Mouse (Mus musculus) brain, embryonic 14.5 days (tissue): Measurements from ENCODE around the gene Nprl2. TPM values are rescaled to one million over a fixed set of nuclear protein-coding genes. Genes with fewer than 3 reads are reported as not detected.

Experiments used
- DNase-seq: peaks from one replicate; pipeline ENCODE4 v3.0.0-alpha.2; 2011; ENCODE audit warnings: low read depth
- CTCF ChIP-seq: fragments of 200-500 bp; IDR thresholded peaks from 2 replicates; pipeline ENCODE4 v1.5.1; 2012; ENCODE audit warnings: inconsistent platforms, mild to moderate bottlenecking, moderate library complexity, borderline replicate concordance; ENCODE audit not compliant: insufficient read depth, insufficient read length; ENCODE audit errors: extremely low read depth
- POLR2A ChIP-seq: fragments of 200-500 bp; IDR thresholded peaks from 2 replicates; pipeline ENCODE4 v1.6.1; 2012; ENCODE audit warnings: mild to moderate bottlenecking, inconsistent platforms, borderline replicate concordance; ENCODE audit not compliant: poor library complexity, insufficient read depth, insufficient read length, severe bottlenecking; ENCODE audit errors: extremely low read depth
- polyA plus RNA-seq: library from polyadenylated mRNA; depleted of rRNA; stranded (reverse); fragments of >200 nt; gene quantifications from 2 replicates; pipeline ENCODE4 v1.2.3, GENCODE M21; 2012

Gene Nprl2
- polyA plus RNA-seq, 1 experiment: 74.5 TPM

DNA sequence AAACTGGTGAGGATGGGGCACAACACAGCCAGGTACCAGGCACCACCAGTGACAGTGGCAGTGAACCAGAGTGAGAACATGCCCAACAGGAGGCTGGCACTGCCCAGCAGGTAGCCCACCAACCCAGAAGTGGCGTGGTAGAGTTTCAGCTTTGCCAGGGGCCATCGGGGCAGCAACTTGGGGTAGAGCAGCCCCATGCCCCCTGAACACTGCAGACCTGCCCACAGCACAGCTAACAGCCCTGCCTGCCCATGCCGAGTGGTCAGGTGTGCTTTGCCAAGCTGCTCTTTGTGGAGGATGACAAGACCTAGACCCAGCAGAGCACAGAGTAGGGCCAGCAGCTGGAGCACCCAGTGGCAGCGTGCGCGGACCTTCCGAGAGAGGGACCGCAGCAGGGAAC, 2.1 kb upstream of the Nprl2 start:
- no peak for TF ChIP-seq CTCF
- TF ChIP-seq POLR2A: no peak
- DNase-seq: no peak

DNA sequence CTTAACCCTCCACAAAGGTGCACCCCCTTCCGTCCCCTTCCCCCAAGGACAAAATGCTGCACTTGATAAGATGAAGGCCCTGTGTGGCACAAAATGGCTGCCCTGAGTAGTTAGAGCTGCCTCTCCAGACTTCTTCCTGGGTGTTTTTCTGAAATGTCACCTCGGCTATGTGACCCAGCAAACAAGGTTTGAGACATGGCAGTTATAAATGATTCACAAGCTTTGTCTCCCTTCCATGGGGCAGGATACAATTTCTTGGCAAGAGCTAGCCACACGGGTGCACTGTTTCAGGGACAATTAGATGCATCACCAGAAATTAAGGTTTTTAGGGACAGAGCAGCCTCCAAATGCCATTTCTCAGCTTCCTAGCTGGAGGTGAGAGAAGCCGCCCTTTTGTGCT, 1.6 kb upstream of the Nprl2 start:
- no peak for DNase-seq
- TF ChIP-seq CTCF: no peak
- no peak for TF ChIP-seq POLR2A

DNA sequence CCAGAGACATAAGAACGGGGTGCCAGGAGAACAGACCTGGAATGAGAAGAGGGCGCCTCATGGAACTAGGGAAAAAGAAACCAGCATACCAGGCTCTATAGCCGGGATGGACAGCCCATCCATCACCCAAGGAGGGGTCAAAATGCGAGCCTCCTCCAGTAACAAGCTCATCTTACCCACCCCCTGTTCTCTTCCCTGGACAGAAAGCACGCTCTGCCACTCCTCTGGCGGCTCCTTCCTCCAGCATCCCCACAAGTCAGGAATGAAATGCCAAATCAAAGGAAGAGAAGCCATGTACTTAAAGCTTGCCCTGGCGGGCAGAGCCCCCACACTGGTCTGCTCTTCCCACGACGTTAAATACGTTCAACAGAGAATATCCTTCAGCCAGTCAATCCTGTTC, 1.0 kb upstream of the Nprl2 start:
- DNase-seq: no peak
- no peak for TF ChIP-seq CTCF
- TF ChIP-seq POLR2A: no peak

DNA sequence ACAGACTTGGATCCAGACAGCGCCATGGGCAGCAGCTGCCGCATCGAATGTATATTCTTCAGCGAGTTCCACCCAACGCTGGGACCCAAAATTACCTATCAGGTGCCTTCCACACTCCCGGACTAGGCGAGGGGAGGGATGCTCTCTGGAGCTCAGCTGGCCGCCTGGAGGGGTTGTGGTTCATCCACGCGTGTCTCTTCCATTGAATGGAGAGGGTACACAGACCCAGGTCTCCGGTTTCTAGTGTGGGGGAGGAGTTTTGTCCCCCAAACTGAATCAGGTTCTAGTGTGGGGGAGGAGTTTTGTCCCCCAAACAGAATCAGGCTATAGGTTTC, 293 bp downstream of the Nprl2 start:
- no peak for TF ChIP-seq CTCF
- TF ChIP-seq POLR2A: no peak
- DNase-seq: no peak

DNA sequence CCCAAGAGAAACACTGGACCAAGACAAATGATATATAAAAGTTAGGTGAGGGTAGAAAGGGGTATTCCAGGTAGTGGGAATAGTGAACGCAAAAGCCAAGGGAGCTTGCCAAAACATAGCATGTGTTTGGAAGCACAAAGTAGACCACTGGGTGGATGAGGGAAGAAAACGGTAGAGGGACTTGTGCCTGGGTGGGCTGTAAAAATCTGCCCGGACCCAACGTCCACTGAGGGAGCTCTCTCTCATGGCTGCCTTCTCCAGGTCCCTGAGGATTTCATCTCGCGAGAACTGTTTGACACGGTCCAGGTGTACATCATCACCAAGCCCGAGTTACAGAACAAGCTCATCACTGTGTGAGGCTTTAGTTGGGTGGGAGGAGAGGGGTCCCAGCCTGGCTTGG, 695 bp downstream of the Nprl2 start:
- TF ChIP-seq CTCF (no peak), POLR2A (no peak)
- DNase-seq: no peak

DNA sequence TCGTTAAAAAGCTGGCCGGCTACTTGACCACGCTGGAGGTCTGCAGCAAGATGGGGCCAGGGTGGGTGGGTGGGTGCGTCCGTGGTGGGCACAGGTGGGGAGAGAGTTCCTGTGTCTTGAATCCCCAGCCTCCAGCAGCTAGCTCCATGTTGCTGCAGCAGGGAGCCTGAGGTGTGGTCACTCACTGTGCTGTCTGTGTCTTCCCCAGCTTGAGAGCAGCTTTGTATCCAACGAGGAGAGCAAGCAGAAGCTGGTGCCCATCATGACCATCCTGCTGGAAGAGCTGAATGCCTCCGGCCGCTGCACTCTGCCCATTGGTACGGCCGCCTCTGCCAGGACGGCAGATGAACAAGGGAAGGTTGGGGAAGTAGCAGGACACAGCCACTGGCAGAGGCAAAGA, 1.3 kb downstream of the Nprl2 start:
- TF ChIP-seq POLR2A (no peak), CTCF (no peak)
- no peak for DNase-seq

DNA sequence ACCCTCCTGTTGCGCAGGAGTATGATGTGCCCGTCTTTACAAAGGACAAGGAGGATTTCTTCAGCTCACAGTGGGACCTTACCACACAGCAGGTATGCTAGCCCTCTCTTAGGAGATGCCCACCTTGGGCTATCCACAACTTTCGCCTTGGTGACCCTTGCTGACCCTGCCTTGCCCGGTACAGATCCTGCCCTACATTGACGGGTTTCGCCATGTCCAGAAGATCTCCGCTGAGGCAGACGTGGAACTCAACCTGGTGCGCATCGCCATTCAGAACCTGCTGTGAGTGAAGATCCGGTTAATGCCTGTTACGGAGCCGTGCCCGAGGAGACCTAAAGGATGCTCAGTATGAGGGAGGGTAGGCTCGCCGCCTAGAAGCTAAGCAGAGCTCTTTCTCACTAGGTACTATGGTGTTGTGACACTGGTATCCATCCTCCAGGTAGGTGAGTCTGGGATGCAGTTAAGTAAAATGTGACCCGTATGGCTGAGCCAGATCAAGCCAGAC, 2.2 kb downstream of the Nprl2 start:
- TF ChIP-seq CTCF (no peak), POLR2A (no peak)
- DNase-seq: no peak

DNA sequence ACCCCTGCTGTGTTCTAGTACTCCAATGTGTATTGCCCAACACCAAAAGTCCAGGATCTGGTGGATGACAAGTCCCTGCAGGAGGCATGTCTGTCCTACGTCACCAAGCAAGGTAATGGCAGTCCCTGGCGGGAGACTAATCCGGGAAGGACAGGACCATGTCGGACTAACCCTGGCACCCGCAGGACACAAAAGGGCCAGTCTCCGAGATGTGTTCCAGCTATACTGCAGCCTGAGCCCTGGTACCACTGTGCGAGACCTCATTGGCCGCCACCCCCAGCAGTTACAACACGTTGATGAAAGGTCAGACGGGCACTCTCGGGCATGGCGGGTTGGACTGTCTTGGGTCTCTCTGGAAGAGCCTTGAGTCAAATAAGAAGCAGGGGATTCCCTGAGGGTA, 2.7 kb downstream of the Nprl2 start:
- no peak for TF ChIP-seq CTCF
- TF ChIP-seq POLR2A: no peak
- no peak for DNase-seq

DNA sequence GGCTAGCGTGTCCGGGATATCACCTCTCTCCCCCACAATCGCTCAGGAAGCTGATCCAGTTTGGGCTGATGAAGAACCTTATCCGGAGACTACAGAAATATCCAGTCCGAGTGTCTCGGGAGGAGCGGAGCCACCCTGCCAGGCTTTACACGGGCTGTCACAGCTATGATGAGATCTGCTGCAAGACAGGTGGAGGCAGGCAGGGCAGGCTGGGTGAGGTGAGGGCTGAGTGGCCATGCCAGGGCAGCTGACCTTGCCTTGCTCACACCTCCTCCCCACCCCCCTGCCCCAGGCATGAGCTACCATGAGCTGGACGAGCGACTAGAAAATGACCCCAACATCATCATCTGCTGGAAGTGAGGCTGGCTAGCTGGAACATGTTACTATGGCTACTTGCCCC, 3.2 kb downstream of the Nprl2 start:
- no peak for DNase-seq
- TF ChIP-seq POLR2A (no peak), CTCF (no peak)

DNA sequence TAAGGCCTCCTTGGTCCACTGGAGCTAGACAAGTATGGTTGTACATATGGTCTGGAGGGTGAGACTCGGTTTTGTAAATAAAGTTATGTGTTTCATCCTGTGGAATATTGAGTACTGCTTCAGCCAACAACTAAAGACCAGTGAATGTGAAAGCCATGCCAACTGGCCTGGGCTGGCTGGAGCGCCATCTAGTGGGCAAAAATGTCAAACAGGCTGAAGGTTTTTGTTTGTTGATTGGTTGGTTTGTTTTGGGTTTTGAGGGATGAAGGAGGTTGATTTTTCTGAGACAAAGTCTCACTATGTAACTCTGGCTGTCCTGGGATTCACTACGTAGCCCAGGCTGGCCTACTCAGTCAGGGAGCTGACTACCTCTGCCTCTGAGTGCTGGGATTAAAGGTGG, 3.6 kb downstream of the Nprl2 start:
- TF ChIP-seq CTCF (peak; percentile 94), POLR2A (no peak)
- DNase-seq: peak; percentile 81

DNA sequence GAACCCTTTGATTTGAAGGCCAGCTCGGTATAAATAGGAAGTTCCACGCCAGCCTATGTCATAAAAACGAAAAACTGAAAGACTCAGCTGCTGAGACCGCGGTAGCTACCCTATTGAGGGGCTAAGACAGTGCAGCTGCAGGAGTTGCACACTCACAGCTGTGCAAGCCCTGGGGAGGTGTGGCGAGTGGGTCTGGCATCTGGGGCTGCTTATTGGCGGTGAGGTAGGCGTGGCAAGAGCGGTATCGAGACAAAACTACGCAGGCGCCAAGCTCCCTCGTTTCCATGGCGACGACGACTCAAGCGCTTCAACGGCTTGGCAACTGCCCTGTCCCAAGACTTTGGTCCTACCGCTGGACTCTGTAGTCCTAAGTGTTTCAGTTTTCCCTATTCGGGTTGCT, 5.0 kb downstream of the Nprl2 start, which contains the start of gene Zmynd10:
Gene Zmynd10 (plus strand): TSS at position 273 of the 400 bp plus-strand sequence.
- TF ChIP-seq POLR2A (no peak), CTCF (no peak)
- DNase-seq: peak; percentile 96

DNA sequence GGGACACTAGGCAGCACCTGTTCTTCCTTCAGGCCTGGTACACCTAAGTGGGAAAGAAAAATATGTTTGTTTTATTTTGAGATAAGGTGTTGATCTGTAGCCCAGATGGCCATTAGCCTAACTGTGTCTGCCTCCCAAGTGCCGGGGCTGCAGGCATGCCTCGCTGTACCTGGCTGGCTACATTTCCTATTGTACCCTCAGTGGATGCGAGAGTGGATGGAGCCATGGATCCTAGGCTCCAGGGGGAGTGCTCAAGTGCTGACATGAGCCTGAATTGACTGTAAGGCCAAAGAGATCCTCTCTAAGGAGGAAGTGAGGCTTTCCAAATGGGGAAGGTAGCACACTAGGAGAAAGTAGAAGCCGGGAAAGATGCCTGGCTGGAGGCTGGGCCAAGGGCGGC, 5.9 kb downstream of the Nprl2 start:
- TF ChIP-seq POLR2A (no peak), CTCF (no peak)
- no peak for DNase-seq

DNA sequence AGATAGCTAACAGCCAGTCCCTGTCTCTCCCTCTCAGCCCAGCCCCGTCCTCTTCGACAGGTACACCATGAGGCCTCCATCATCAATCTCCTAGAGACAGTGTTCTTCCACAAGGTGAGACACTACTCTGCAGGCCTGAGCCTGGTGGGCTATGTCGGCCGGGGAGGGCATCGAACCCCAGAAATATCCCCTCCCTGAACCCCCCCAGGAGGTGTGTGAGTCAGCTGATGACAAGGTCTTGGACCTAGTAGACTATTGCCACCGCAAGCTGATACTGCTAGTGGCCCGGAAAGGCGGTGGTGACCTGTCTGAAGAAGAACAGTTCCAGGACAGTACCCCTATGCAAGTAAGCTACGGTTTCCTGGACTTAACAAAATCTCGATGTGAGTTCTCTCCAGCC, 6.8 kb downstream of the Nprl2 start:
- no peak for TF ChIP-seq POLR2A
- no peak for TF ChIP-seq CTCF
- DNase-seq: no peak

DNA sequence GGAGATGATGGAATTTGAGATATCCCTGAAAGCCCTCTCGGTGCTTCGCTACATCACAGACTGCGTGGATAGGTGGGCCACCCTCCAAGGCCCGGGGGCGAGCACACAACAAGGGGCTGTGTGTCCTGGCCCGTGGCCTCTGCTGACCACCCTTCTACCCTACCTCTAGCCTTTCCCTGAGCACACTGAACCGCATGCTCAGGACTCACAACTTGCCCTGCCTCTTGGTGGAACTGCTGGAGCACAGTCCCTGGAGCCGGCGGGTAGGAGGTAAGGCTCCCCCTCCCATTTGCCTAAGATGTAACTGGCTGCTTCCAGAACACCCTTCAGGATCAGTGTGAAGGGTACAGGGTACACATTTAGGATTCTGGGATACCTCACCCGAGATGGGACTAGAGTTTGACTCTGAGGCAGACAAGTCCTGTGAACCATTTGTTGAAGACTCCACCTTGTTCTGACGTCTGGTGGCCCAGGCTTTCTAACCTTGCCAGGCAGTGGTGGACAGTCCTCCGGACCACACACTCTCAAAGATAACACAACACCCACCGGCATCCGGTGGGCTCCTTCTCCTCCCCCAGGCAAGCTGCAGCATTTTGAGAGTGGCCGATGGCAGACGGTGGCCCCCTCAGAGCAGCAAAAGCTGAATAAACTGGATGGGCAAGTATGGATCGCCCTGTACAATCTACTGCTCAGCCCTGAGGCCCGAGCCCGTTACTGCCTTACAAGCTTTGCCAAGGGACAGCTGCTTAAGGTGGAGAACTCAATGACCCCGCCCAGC, 7.5 kb downstream of the Nprl2 start:
- TF ChIP-seq CTCF (no peak), POLR2A (no peak)

More for the DNA sequence above, 7.5 kb downstream of the Nprl2 start:
- DNase-seq: no peak
